Mouse (Mus musculus) myocyte (in vitro differentiated cells): ENCODE measurements at regions not wholly inside any gene's neighbourhood (a gene's known extent, or its start where the extent isn't known, plus 50 kb on each side); places are given as distances from the start of the nearest gene placed in this dataset.
A peak's percentile ranks its signal among the peaks of the same experiment; 100 is the strongest.

Experiments used
- E2F4 ChIP-seq: IDR thresholded peaks from one replicate; pipeline ENCODE4 v1.6.1; 2011; ENCODE audit warnings: mild to moderate bottlenecking, control low read depth, moderate library complexity; ENCODE audit not compliant: insufficient read depth
- MYOD1 ChIP-seq, 3 experiments: IDR thresholded peaks; one replicate each; pipeline ENCODE4 v1.6.1; 2011; ENCODE audit warnings: control low read depth in 2 of 3, low read depth in 2 of 3, mild to moderate bottlenecking in 2 of 3, moderate library complexity in 1 of 3; ENCODE audit not compliant: insufficient read length in 2 of 3, control insufficient read depth in 1 of 3
- MYOG ChIP-seq, 3 experiments: IDR thresholded peaks; one replicate each; pipeline ENCODE4 v1.6.1; 2011; ENCODE audit warnings: control low read depth in 2 of 3, low read depth in 2 of 3, mild to moderate bottlenecking in 2 of 3; ENCODE audit not compliant: insufficient read length in 2 of 3, control insufficient read depth in 1 of 3, insufficient read depth in 1 of 3
- POLR2A ChIP-seq: IDR thresholded peaks from one replicate; pipeline ENCODE4 v1.6.1; 2011; ENCODE audit warnings: low read depth, mild to moderate bottlenecking, control low read depth, moderate library complexity; ENCODE audit not compliant: insufficient read length
- POLR2AphosphoS2 ChIP-seq: IDR thresholded peaks from one replicate; pipeline ENCODE4 v1.6.1; 2011; ENCODE audit warnings: low read depth, control low read depth; ENCODE audit not compliant: insufficient read length
- REST ChIP-seq: IDR thresholded peaks from one replicate; pipeline ENCODE4 v1.6.1; 2011; ENCODE audit warnings: mild to moderate bottlenecking, control low read depth, moderate library complexity; ENCODE audit not compliant: insufficient read depth, insufficient read length
- TCF12 ChIP-seq: IDR thresholded peaks from one replicate; pipeline ENCODE4 v1.6.1; 2011; ENCODE audit warnings: mild to moderate bottlenecking, control low read depth; ENCODE audit not compliant: poor library complexity, insufficient read depth, severe bottlenecking
- TCF3 ChIP-seq: IDR thresholded peaks from one replicate; pipeline ENCODE4 v1.6.1; 2011; ENCODE audit warnings: low read depth, control low read depth; ENCODE audit not compliant: insufficient read length

- TF ChIP-seq TCF12 (no peak), POLR2A (no peak), E2F4 (no peak), MYOD1 (IDR thresholded peaks at IDR 0.05; ENCODE audit: control insufficient read depth in 1 of 3, insufficient read length in 2 of 3, low read depth in 2 of 3) (no peak), MYOG (IDR thresholded peaks at IDR 0.05; ENCODE audit: control insufficient read depth in 1 of 3, insufficient read depth in 1 of 3, insufficient read length in 2 of 3, low read depth in 2 of 3) (no peak), POLR2AphosphoS2 (peak; percentile 23), TCF3 (no peak), REST (no peak)
Measured at GRCm38 (mm10) chr6:31109604-31110003, 150.7 kb upstream of the Klf14 start.
